Mouse (Mus musculus) CH12.LX (cell line): Measurements from ENCODE around the gene Gm5148. TPM values are rescaled to one million over a fixed set of nuclear protein-coding genes. Genes with fewer than 3 reads are reported as not detected.

ENCODE experiments used
- DNase-seq: peaks from one replicate; pipeline ENCODE4 v3.0.0-alpha.2; 2013; ENCODE audit errors: extremely low read depth
- H3K27ac ChIP-seq: 2 replicates; pipeline ENCODE4 v1.5.1; 2012; ENCODE audit warnings: low read depth, mild to moderate bottlenecking, control low read depth, moderate library complexity; ENCODE audit not compliant: insufficient read depth
- H3K27me3 ChIP-seq: replicated peaks from 2 replicates; pipeline ENCODE3; 2012; ENCODE audit warnings: inconsistent platforms
- H3K36me3 ChIP-seq, 2 experiments: replicated peaks in 1 of 2; 2 replicates each; pipeline versions ENCODE3 to v1.6.1; 2012; ENCODE audit warnings: inconsistent platforms in 1 of 2, low read length in 1 of 2, mild to moderate bottlenecking in 1 of 2, mixed read lengths in 1 of 2, moderate library complexity in 1 of 2; ENCODE audit not compliant: control insufficient read depth in 1 of 2, insufficient read depth in 1 of 2
- H3K4me1 ChIP-seq, 2 experiments: 2 replicates each; pipeline ENCODE4 v1.6.1; 2012; ENCODE audit warnings: inconsistent platforms in 1 of 2, moderate library complexity in 1 of 2; ENCODE audit not compliant: insufficient read depth in 2 of 2, control insufficient read depth in 1 of 2
- H3K4me2 ChIP-seq: 2 replicates; pipeline ENCODE4 v1.6.1; 2012; ENCODE audit warnings: low read depth, mild to moderate bottlenecking, control low read depth; ENCODE audit not compliant: poor library complexity, insufficient read depth, severe bottlenecking
- H3K4me3 ChIP-seq, 3 experiments: fragments of 150-350 bp in 1 of 3; sonication (generic) in 1 of 3; replicated peaks in 1 of 3; 2 replicates each; pipeline versions ENCODE3 to v1.5.1; 2011 to 2012; ENCODE audit warnings: low read depth in 2 of 3, low read length in 2 of 3, mild to moderate bottlenecking in 2 of 3, moderate library complexity in 2 of 3, control low read depth in 1 of 3, improper control_type of control experiment in 1 of 3, inconsistent platforms in 1 of 3, mixed read lengths in 1 of 3; ENCODE audit not compliant: poor library complexity in 1 of 3
- H3K79me2 ChIP-seq: replicated peaks from 2 replicates; pipeline ENCODE4 v1.6.1; 2012; ENCODE audit warnings: mild to moderate bottlenecking, moderate library complexity; ENCODE audit not compliant: control insufficient read depth, poor library complexity, insufficient read depth, severe bottlenecking; ENCODE audit errors: extremely low read depth
- H3K9ac ChIP-seq: 2 replicates; pipeline ENCODE4 v1.6.1; 2012; ENCODE audit warnings: low read depth, mild to moderate bottlenecking, control low read depth, moderate library complexity; ENCODE audit not compliant: insufficient read depth
- H3K9me3 ChIP-seq: replicated peaks from 2 replicates; pipeline ENCODE3; 2012; ENCODE audit warnings: low read length, inconsistent platforms, mixed read lengths
- BHLHE40 ChIP-seq: IDR thresholded peaks from 2 replicates; pipeline ENCODE4 v1.6.1; 2011; ENCODE audit warnings: mild to moderate bottlenecking, low read depth, low read length, improper control_type of control experiment
- CHD1 ChIP-seq: IDR thresholded peaks from 2 replicates; pipeline ENCODE4 v1.6.1; 2012; ENCODE audit warnings: low read depth, low read length, improper control_type of control experiment, inconsistent platforms
- CHD2 ChIP-seq: IDR thresholded peaks from 2 replicates; pipeline ENCODE4 v1.6.1; 2011; ENCODE audit warnings: low read length, improper control_type of control experiment
- CTCF ChIP-seq, 2 experiments: IDR thresholded peaks in 1 of 2; conservative IDR thresholded peaks in 1 of 2; 2 replicates each; pipeline ENCODE4 v1.5.1; 2011 to 2012; ENCODE audit warnings: low read depth in 2 of 2, low read length in 2 of 2, improper control_type of control experiment in 1 of 2, inconsistent platforms in 1 of 2, mild to moderate bottlenecking in 1 of 2, moderate library complexity in 1 of 2
- E2F4 ChIP-seq: IDR thresholded peaks from 2 replicates; pipeline ENCODE4 v1.6.1; 2011; ENCODE audit warnings: low read depth, low read length, improper control_type of control experiment; ENCODE audit not compliant: insufficient replicate concordance
- ELF1 ChIP-seq: IDR thresholded peaks from 2 replicates; pipeline ENCODE4 v1.6.1; 2014; ENCODE audit warnings: low read depth, mild to moderate bottlenecking, inconsistent platforms, low read length, improper control_type of control experiment
- EP300 ChIP-seq: IDR thresholded peaks from 2 replicates; pipeline ENCODE4 v1.6.1; 2011; ENCODE audit warnings: low read length, improper control_type of control experiment
- JUN ChIP-seq: IDR thresholded peaks from 2 replicates; pipeline ENCODE4 v1.6.1; 2011; ENCODE audit warnings: low read depth, mild to moderate bottlenecking, low read length, improper control_type of control experiment, moderate library complexity; ENCODE audit not compliant: insufficient read depth
- MEF2A ChIP-seq: IDR thresholded peaks from 2 replicates; pipeline ENCODE4 v1.6.1; 2014; ENCODE audit warnings: low read depth, mild to moderate bottlenecking, inconsistent platforms, low read length, improper control_type of control experiment, borderline replicate concordance
- RAD21 ChIP-seq: IDR thresholded peaks from 2 replicates; pipeline ENCODE4 v1.6.1; 2011; ENCODE audit warnings: low read depth, mild to moderate bottlenecking, low read length, improper control_type of control experiment, moderate library complexity
- RCOR1 ChIP-seq: conservative IDR thresholded peaks from 2 replicates; pipeline ENCODE4 v1.6.1; 2012; ENCODE audit warnings: low read depth, mild to moderate bottlenecking, inconsistent platforms, low read length, improper control_type of control experiment
- SIN3A ChIP-seq: IDR thresholded peaks from 2 replicates; pipeline ENCODE4 v1.6.1; 2012; ENCODE audit warnings: low read length, improper control_type of control experiment, inconsistent platforms
- TBP ChIP-seq: conservative IDR thresholded peaks from 2 replicates; pipeline ENCODE4 v1.6.1; 2011; ENCODE audit warnings: low read depth, low read length, improper control_type of control experiment
- TCF12 ChIP-seq: IDR thresholded peaks from 2 replicates; pipeline ENCODE4 v1.6.1; 2014; ENCODE audit warnings: low read depth, mild to moderate bottlenecking, inconsistent platforms, low read length, improper control_type of control experiment
- UBTF ChIP-seq: IDR thresholded peaks from 2 replicates; pipeline ENCODE4 v1.6.1; 2012; ENCODE audit warnings: low read depth, mild to moderate bottlenecking, inconsistent platforms, low read length, improper control_type of control experiment, moderate library complexity
- ZMIZ1 ChIP-seq: IDR thresholded peaks from 2 replicates; pipeline ENCODE4 v1.6.1; 2012; ENCODE audit warnings: low read depth, mild to moderate bottlenecking, inconsistent platforms, low read length, improper control_type of control experiment
- ZNF384 ChIP-seq: IDR thresholded peaks from 2 replicates; pipeline ENCODE4 v1.6.1; 2012; ENCODE audit warnings: low read depth, low read length, improper control_type of control experiment, inconsistent platforms
- dilution Hi-C: fragments of 300-500 bp; cut with MboI; formaldehyde crosslinking; loops from 2 replicates; pipeline ENCODE4 v1.14.3; 2020; ENCODE audit warnings: low sequenced_read_pairs; ENCODE audit not compliant: extremely low pct_unique_long_range_greater_than_20kb, extremely low pct_ligation_motif_present
- in situ Hi-C: fragments of 300-500 bp; cut with MboI; formaldehyde crosslinking; loops from 3 replicates; pipeline ENCODE4 v1.14.3; 2019; ENCODE audit warnings: low sequenced_read_pairs, low pct_ligation_motif_present, low pct_unique_long_range_greater_than_20kb, mixed read lengths
- polyA plus RNA-seq: library from polyadenylated mRNA; unstranded; fragments of >175 nt; gene quantifications from 2 replicates; pipeline ENCODE4 v1.2.1, GENCODE M21; 2012; ENCODE audit warnings: low read depth; ENCODE audit not compliant: insufficient read length
- total RNA-seq, 2 experiments: library from RNA; depleted of rRNA; stranded (reverse); fragments of 300-350 nt in 1 of 2; fragments of >200 nt in 1 of 2; gene quantifications; 2 replicates each; pipeline ENCODE4 v1.2.3; 2012 to 2014

Gm5148 gene
- total and polyA plus RNA-seq, 3 experiments: 146 TPM; not detected in 2

DNA sequence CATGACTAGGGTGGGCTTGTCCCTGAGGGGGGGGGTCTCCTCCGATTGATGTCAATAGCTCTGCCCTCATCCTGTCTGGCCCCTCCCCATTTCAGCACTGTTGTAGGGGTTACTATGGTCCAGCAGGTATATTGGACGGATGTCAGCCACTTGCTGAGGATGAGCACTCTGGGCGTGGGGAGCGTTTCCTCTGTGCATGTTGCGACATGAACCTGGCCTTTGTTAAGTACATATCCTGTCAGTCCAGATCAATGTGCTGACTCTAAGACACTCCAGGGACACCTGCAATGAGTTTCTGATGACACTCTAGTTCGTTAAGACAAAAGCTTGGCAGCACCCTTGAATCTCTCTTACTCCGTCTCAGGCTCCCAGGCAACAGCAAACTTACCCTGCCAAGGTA, 8.6 kb downstream of the Gm5148 start:
- no peak for DNase-seq
- H3K79me2 ChIP-seq: no peaks in the 10 kb centered on the region
- no peaks in the 10 kb centered on the region for H3K9me3 ChIP-seq
- dilution Hi-C loops (no loop called here), in situ Hi-C loops (no loop called here)
- no peak overlapping the region for H3K9ac ChIP-seq
- H3K36me3 ChIP-seq: no peaks in the 10 kb centered on the region
- H3K4me2 ChIP-seq: no peak overlapping the region
- TF ChIP-seq BHLHE40 (no peak), E2F4 (no peak), ELF1 (no peak), RAD21 (no peak), EP300 (no peak), ZNF384 (no peak), SIN3A (no peak), TCF12 (no peak), MEF2A (no peak), RCOR1 (no peak), JUN (no peak), CHD2 (no peak)
- no peak overlapping the region for H3K4me3 ChIP-seq
- H3K27ac ChIP-seq: no peak overlapping the region
- no peaks in the 10 kb centered on the region for H3K4me1 ChIP-seq
- H3K27me3 ChIP-seq: no peaks in the 10 kb centered on the region

DNA sequence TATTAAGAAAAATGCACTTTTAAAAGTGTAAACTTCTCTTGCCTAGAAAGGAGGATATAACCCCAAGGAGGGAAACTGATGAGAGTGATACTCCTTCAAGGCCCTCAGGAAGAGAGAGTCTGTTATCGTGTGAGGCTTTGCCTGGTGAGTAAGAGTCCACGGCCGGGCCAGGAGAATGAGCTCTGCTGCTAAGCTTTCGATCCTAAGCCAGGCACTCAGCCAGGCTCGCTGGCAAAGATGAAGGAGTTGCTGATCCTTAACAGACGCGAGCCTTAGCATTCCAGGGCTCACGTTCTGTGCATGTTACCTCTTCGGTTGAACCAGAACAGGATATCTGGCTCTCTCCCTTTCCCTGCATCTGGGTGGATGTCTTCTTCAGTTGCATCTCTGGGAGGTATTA, 11.8 kb downstream of the Gm5148 start:
- Histone ChIP-seq H3K9ac (no peak overlapping the region), H3K9me3 (no peaks in the 10 kb centered on the region), H3K4me2 (no peak overlapping the region), H3K4me3 (no peak overlapping the region), H3K27ac (no peak overlapping the region), H3K36me3 (no peaks in the 10 kb centered on the region), H3K79me2 (no peaks in the 10 kb centered on the region), H3K27me3 (no peaks in the 10 kb centered on the region), H3K4me1 (no peaks in the 10 kb centered on the region)
- dilution Hi-C loops (no loop called here), in situ Hi-C loops (no loop called here)
- TF ChIP-seq ZNF384 (no peak), CHD1 (no peak), UBTF (no peak), MEF2A (no peak), BHLHE40 (no peak), EP300 (no peak), SIN3A (no peak)
- no peak for DNase-seq

DNA sequence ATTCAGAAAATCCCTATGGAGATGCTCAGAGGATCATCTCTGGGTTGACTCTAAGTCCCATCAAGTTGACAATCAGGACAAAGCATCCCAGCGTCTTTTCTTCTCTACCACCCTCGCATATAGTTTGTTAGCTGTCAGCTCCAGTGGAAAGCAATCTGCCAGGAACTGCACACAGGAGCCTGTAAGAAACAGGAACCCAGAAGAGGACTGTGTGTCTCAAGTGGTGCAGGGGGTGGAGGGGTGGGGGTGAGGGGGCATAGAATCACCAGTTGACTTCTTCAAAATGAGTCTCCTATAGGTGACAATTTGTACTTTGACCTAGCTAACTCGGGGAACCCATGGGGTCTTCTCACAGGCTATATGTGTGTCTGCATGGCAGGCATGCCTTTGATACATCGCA, 12.7 kb downstream of the Gm5148 start:
- Histone ChIP-seq H3K27ac (no peak overlapping the region), H3K9ac (no peak overlapping the region), H3K4me2 (no peak overlapping the region), H3K36me3 (no peaks in the 10 kb centered on the region), H3K79me2 (no peaks in the 10 kb centered on the region), H3K4me3 (no peak overlapping the region), H3K9me3 (no peaks in the 10 kb centered on the region), H3K27me3 (no peaks in the 10 kb centered on the region), H3K4me1 (no peaks in the 10 kb centered on the region)
- DNase-seq: no peak
- no peak for TF ChIP-seq TBP
- no peak for TF ChIP-seq CTCF (conservative IDR thresholded peaks at IDR 0.05 in 1 of 2, IDR thresholded peaks at IDR 0.05 in 1 of 2; ENCODE audit: low read depth in 2 of 2, low read length in 2 of 2)
- no peak for TF ChIP-seq ZMIZ1
- dilution Hi-C loops (no loop called here), in situ Hi-C loops (no loop called here)
